Mouse (Mus musculus) stomach, embryonic 16.5 days (tissue): Measurements from ENCODE around the gene Arhgef7. TPM values are rescaled to one million over a fixed set of nuclear protein-coding genes. Genes with fewer than 3 reads are reported as not detected.

Source experiments
- ATAC-seq: fragments of 200-750 bp; cut with Nextera tagmentation; 2 replicates; pipeline ENCODE4 v1.8.0; 2017; ENCODE audit warnings: moderate number of reproducible peaks, moderate TSS enrichment; ENCODE audit not compliant: insufficient read depth, low FRiP score
- H3K27ac ChIP-seq: fragments of 300-500 bp; sonication (generic); 2 replicates; pipeline ENCODE4 v1.5.1; 2014; ENCODE audit warnings: low read length
- H3K27me3 ChIP-seq: fragments of 300-500 bp; sonication (generic); 2 replicates; pipeline ENCODE4 v1.6.1; 2014; ENCODE audit warnings: low read length, control low read depth, mixed read lengths; ENCODE audit not compliant: control insufficient read depth, insufficient read depth
- H3K36me3 ChIP-seq: fragments of 300-500 bp; sonication (generic); 2 replicates; pipeline ENCODE4 v1.6.1; 2014; ENCODE audit warnings: low read length; ENCODE audit not compliant: control insufficient read depth, insufficient read depth
- H3K4me1 ChIP-seq: fragments of 300-500 bp; sonication (generic); 2 replicates; pipeline ENCODE4 v1.6.1; 2014; ENCODE audit warnings: low read length, control low read depth, mixed read lengths; ENCODE audit not compliant: control insufficient read depth, insufficient read depth
- H3K4me2 ChIP-seq: fragments of 300-500 bp; sonication (generic); 2 replicates; pipeline ENCODE4 v1.6.1; 2014; ENCODE audit warnings: low read depth, low read length, mixed read lengths
- H3K4me3 ChIP-seq: fragments of 300-500 bp; sonication (generic); replicated peaks from 2 replicates; pipeline ENCODE4 v1.5.1; 2014; ENCODE audit warnings: mild to moderate bottlenecking, low read length
- H3K9ac ChIP-seq: fragments of 300-500 bp; sonication (generic); 2 replicates; pipeline ENCODE4 v1.6.1; 2014; ENCODE audit warnings: low read length
- H3K9me3 ChIP-seq: fragments of 300-500 bp; sonication (generic); replicated peaks from 2 replicates; pipeline ENCODE4 v1.6.1; 2016; ENCODE audit warnings: low read length, control low read depth; ENCODE audit not compliant: control insufficient read depth
- WGBS: fragments of 180-500 bp; shearing (Covaris S2); extraction: QIAGEN DNeasy Blood & Tissue Kit; methylation state at CpG from one replicate; pipeline ENCODE4 v1.1.7; 2014; 5-methylcytosine and 5-hydroxymethylcytosine counted together
- polyA plus RNA-seq: library from polyadenylated mRNA; unstranded; fragments of >200 nt; fragmentation: Nextera tagmentation; extraction: Ambion mirVana; gene quantifications from 2 replicates; pipeline ENCODE4 v1.2.1, GENCODE M21; 2015

The Arhgef7 gene
- polyA plus RNA-seq, 1 experiment from 2014 or later, result 32.7 TPM

DNA sequence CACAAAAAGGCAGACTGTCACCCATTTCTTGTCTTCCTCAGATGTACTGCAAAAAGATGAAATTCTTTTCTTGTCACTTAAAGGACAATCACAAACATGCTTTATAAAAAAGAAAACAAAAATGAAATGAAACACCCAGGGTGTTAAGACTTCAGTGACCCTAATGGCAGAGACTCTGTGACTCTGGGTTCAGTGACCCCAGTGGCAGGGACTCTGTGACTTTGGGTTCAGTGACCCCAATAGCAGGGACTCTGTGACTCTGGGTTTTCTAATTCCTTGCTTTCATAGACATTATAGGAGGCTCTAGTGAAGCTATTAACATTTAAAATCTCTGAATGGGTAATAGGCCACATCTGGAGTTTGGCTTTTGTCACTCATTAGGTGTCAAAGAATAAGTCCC lies 27.2 kb downstream of the Arhgef7 start:
- no peak overlapping the region for H3K4me2 ChIP-seq
- no peaks in the 10 kb centered on the region for H3K9me3 ChIP-seq
- no peak for ATAC-seq
- no peaks in the 10 kb centered on the region for H3K36me3 ChIP-seq
- no peaks in the 10 kb centered on the region for H3K27me3 ChIP-seq
- H3K4me1 ChIP-seq, result peaks cover 9% of the 10 kb centered on the region
- H3K9ac ChIP-seq, result no peak overlapping the region
- H3K27ac ChIP-seq, result no peak overlapping the region
- H3K4me3 ChIP-seq, result no peak overlapping the region

DNA sequence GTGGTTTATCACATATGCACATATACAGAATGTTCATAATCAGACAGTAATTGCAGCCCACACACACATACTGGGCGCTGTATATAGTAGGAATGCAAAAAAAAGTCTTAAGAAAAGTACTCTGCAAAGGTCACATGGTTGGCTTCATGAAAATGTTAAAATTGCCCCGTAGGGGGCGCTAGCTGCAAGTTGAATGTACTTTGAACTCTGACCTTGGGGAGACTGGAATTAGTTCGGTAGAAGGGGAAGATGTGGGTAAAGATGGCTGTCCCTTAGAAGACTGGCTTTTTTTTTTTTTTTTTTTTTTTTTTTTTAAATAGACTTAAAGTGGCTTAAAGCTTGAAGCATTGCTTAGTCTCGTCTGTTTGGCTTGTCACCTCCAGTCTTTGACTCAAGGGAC lies 28.4 kb downstream of the Arhgef7 start:
- Histone ChIP-seq H3K9me3 (no peaks in the 10 kb centered on the region), H3K9ac (no peak overlapping the region), H3K27ac (no peak overlapping the region), H3K27me3 (no peaks in the 10 kb centered on the region), H3K4me3 (no peak overlapping the region), H3K4me2 (no peak overlapping the region), H3K4me1 (peaks cover 9% of the 10 kb centered on the region), H3K36me3 (no peaks in the 10 kb centered on the region)
- no peak for ATAC-seq
- WGBS, result 14% methylated on average over 5 of the region's 5 CpGs

DNA sequence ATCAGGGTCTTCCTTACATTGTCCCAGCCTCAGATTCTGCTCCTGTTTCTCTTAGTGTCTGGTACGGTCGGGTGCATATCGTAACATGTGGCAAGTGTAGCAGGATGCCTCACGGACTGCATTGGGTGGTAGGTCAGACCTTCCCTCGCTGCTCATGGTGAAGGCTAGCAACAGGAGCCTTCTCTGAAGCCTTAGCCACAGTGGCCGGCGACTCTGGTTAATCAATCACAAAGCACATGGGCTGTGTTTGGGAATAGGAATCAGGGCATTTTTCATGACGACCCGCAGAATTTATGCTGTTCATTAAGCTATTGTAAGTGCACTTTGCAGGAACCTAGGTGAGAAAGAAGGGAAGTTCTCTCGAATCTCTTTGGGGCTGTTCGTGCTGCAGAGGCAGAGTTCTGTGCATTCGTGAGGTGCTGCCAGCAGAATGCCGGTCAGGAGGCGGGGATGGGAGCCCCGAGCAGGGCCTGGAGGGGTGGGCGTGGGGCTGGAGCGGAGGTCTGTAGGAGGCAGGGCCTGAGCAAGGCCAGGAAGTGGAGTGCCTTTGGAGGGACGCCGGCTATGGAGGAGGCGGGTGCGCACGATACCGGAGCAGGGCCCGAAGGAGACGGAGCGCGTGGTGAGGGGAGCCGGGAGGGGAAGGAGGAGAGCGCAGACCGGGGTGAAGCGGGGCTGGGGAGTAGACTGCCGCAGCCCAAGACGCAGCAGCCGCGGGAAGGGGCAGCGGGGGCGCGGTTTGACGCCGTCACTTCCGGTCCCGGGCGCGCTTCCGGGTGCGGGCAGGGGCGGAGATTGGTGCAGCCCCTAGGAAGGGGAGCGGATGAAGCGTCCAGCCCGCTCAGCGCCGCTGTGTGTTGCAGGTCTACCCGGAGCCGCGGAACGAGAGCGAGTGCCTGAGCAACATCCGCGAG lies 30.3 kb downstream of the Arhgef7 start:
- peaks cover 9% of the 10 kb centered on the region for H3K4me1 ChIP-seq
- H3K27ac ChIP-seq, result peak overlapping the region; percentile 90
- no peaks in the 10 kb centered on the region for H3K9me3 ChIP-seq
- H3K9ac ChIP-seq, result peak overlapping the region; percentile 91
- H3K36me3 ChIP-seq, result no peaks in the 10 kb centered on the region
- H3K4me3 ChIP-seq, result peak overlapping the region; percentile 78
- peak overlapping the region; percentile 91 for H3K4me2 ChIP-seq
- H3K27me3 ChIP-seq, result no peaks in the 10 kb centered on the region
- WGBS, result 2% methylated on average over 59 of the region's 59 CpGs
- ATAC-seq, result peak; percentile 96

DNA sequence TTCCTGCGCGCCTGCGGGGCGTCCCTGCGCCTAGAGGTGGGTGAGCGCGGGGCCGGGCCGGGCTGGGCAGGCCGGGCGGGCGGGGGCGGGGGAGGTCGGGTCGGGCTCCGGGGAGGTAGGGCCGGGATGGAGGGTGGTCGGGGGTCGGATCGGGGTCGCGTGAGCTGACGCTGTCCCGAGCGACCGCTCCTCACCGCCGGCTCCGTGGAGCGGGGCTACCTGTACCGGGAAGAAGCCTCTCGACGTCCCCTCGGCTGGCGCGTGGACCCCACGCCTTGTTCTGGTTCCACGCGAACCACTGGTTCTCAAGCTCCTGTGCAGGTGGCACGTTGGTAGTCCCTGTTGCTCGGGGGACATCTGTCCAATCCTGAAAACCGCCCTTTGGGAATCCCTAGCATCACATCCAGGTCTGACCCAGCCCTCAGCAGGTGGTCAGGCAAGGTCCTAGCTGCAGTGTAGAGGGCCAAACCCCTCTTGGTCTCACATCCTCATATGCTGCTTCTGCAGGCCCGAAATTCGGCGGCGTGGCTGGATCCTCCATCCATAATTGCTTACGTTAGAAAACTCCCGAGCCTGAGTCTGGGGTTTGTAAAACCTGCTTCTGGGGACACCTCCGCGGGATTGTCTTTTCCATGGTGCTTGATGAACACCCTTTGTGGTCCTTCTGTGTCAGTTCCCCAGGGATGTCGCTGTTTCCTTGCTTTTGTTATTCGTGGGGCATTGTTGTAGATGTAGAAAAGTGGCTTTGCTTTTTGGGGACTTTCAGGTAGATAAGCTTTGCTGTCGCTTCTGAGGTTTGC lies 31.2 kb downstream of the Arhgef7 start:
- peak overlapping the region; percentile 78 for H3K4me3 ChIP-seq
- under 1% methylated on average over 33 of the region's 53 CpGs for WGBS
- peak overlapping the region; percentile 91 for H3K9ac ChIP-seq
- no peaks in the 10 kb centered on the region for H3K9me3 ChIP-seq
- no peak; the same call in 1 of the 2 replicates for ATAC-seq
- peaks cover 9% of the 10 kb centered on the region for H3K4me1 ChIP-seq
- H3K27me3 ChIP-seq, result no peaks in the 10 kb centered on the region
- peak overlapping the region; percentile 90 for H3K27ac ChIP-seq
- peak overlapping the region; percentile 91 for H3K4me2 ChIP-seq
- no peaks in the 10 kb centered on the region for H3K36me3 ChIP-seq

DNA sequence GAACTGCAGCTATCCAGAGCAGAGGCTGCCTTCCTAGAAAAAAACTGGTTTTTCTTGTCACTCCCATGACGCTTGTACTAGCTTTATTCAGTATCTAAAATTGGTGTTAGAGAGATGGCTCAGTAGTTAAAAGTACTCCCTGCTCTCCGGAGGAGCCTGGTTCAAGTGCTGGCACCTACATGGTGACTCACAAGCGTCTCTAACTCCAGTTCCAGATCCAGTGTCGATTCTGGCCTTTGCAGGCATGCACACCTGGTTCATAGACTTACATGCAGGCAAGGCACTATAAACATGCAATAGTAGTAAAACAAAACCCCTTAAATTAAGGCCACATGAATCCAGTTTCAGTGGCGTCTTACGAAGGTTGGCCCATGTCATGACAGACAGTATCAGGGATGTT lies 34.0 kb downstream of the Arhgef7 start:
- WGBS, result 85% methylated on average over 6 of the region's 6 CpGs
- Histone ChIP-seq H3K27ac (no peak overlapping the region), H3K27me3 (no peaks in the 10 kb centered on the region), H3K4me2 (no peak overlapping the region), H3K36me3 (no peaks in the 10 kb centered on the region), H3K4me1 (peaks cover 9% of the 10 kb centered on the region), H3K9ac (no peak overlapping the region), H3K4me3 (no peak overlapping the region), H3K9me3 (no peaks in the 10 kb centered on the region)
- ATAC-seq, result no peak

DNA sequence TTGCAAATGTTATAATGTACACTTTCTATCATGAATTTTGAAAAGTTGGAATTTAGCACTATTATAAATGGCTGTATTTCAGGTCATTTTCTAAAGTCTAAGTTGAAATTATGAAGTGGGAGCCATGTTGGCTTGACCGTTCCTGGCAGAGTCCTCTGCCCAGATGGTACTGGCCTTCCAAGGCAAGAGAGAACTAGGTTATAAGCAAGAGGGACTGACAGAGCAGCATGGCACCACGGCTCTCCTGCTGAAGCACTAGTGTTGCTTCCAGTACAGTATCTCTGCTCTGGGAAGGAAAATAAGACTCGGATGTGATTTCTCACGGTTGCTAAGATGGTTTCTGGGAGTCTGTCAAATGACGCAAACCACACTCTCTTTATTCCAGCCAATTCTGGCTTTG lies 34.5 kb downstream of the Arhgef7 start:
- Histone ChIP-seq H3K4me2 (no peak overlapping the region), H3K27ac (no peak overlapping the region), H3K4me3 (no peak overlapping the region), H3K9ac (no peak overlapping the region), H3K27me3 (no peaks in the 10 kb centered on the region), H3K4me1 (peaks cover 9% of the 10 kb centered on the region), H3K9me3 (no peaks in the 10 kb centered on the region), H3K36me3 (no peaks in the 10 kb centered on the region)
- 75% methylated on average over 5 of the region's 5 CpGs for WGBS
- ATAC-seq, result no peak

DNA sequence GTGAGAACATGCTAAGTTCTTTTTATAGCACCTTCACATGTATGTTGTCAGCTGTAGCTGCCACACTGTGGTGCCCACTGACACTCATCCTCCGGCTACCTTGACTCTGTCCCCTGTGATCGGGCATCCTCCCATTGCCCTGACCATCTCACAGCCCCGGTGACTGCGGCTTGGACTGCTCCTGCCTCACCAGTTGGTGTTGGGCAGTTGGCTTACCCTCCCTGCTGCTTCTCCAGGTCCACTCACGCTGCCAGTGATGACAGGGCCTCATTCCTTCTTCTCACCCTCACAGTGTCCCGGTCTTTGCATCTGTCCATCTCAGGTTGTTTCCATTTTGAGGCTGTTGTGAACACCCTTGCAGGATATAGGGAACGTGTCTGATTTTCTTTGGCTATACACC lies 35.3 kb downstream of the Arhgef7 start:
- no peaks in the 10 kb centered on the region for H3K36me3 ChIP-seq
- H3K27me3 ChIP-seq, result no peaks in the 10 kb centered on the region
- WGBS, result 89% methylated on average over 7 of the region's 7 CpGs
- H3K4me2 ChIP-seq, result no peak overlapping the region
- H3K27ac ChIP-seq, result no peak overlapping the region
- no peak for ATAC-seq
- no peak overlapping the region for H3K9ac ChIP-seq
- no peaks in the 10 kb centered on the region for H3K9me3 ChIP-seq
- peaks cover 6% of the 10 kb centered on the region for H3K4me1 ChIP-seq
- H3K4me3 ChIP-seq, result no peak overlapping the region

DNA sequence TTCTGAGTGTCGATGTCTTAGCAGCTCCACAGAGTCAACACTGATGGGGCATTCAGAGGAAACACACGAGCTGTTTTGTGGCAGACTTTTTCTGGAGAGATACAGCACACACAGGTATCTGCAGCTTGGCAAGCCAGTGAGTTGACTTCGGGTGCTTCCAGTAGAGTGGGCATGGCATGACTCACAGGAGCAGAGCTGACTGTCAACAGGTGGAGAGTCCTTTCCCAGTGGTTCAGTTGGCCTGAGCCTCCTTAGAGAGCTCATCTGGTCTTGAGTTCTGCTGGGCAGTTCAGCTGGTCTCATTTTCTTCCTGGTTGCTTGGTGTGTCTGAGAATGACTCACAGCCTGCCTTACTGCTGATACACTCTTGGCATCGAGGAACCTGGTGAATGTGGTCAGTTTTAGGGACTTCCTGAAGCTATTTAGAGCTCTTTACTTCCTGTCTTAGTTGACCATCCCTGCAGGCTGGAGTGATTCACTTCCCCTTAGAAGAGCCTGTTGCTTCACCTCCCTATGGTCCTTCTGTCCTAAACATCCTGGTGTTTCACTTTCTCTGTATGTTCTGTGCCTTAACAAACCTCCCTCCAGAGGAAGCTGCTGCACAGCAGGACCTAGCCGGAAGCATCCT lies 39.8 kb downstream of the Arhgef7 start:
- WGBS, result 78% methylated on average over 5 of the region's 5 CpGs
- no peak for ATAC-seq
- no peak overlapping the region for H3K9ac ChIP-seq
- H3K9me3 ChIP-seq, result no peaks in the 10 kb centered on the region
- no peaks in the 10 kb centered on the region for H3K4me1 ChIP-seq
- H3K36me3 ChIP-seq, result no peaks in the 10 kb centered on the region
- H3K4me3 ChIP-seq, result no peak overlapping the region
- no peak overlapping the region for H3K4me2 ChIP-seq
- H3K27me3 ChIP-seq, result no peaks in the 10 kb centered on the region
- no peak overlapping the region for H3K27ac ChIP-seq

DNA sequence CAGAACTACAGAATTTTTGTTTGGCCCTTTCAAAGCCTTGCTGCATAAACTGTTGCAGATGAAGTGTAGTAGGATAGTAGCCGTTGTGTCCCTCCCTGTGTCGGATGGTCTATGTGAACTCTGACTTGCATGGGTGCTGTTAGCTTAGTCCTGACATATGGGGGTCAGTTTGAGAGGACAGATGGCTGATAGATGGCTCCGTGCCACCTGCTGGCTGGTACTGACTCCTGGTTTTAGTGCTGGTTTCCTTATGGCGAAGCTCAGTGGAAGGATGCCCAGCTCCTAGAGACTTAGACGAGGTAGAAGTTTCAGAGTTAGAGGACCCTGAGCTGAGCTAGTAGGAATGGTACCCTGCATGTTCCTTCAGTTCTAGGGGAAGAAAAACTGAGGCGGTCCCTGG lies 42.5 kb downstream of the Arhgef7 start:
- Histone ChIP-seq H3K4me2 (no peak overlapping the region), H3K27me3 (no peaks in the 10 kb centered on the region), H3K4me1 (peaks cover 20% of the 10 kb centered on the region), H3K9me3 (no peaks in the 10 kb centered on the region), H3K4me3 (no peak overlapping the region), H3K9ac (no peak overlapping the region), H3K27ac (no peak overlapping the region), H3K36me3 (no peaks in the 10 kb centered on the region)
- no peak for ATAC-seq
- 92% methylated on average over 6 of the region's 6 CpGs for WGBS
